Mouse (Mus musculus) embryonic facial prominence, embryonic 12.5 days (tissue): ENCODE data around the gene Abr. TPM values are rescaled to one million over a fixed set of nuclear protein-coding genes. Genes with fewer than 3 reads are reported as not detected.

Source experiments
- ATAC-seq: fragments of 200-750 bp; cut with Nextera tagmentation; 2 replicates; pipeline ENCODE4 v1.8.0; 2017; ENCODE audit not compliant: insufficient number of reproducible peaks, insufficient read depth, low FRiP score, low TSS enrichment
- H3K27ac ChIP-seq: fragments of 300-500 bp; sonication (generic); 2 replicates; pipeline ENCODE4 v1.5.1; 2016; ENCODE audit warnings: mild to moderate bottlenecking
- H3K27me3 ChIP-seq: fragments of 300-500 bp; sonication (generic); 2 replicates; pipeline ENCODE4 v1.6.1; 2016; ENCODE audit warnings: mild to moderate bottlenecking, moderate library complexity
- H3K36me3 ChIP-seq: fragments of 300-500 bp; sonication (generic); 2 replicates; pipeline ENCODE4 v1.6.1; 2016; ENCODE audit warnings: mild to moderate bottlenecking
- H3K4me1 ChIP-seq: fragments of 300-500 bp; sonication (generic); 2 replicates; pipeline ENCODE4 v1.6.1; 2016
- H3K4me2 ChIP-seq: fragments of 300-500 bp; sonication (generic); replicated peaks from 2 replicates; pipeline ENCODE4 v1.6.1; 2016; ENCODE audit warnings: mild to moderate bottlenecking, moderate library complexity
- H3K4me3 ChIP-seq: fragments of 300-500 bp; sonication (generic); 2 replicates; pipeline ENCODE4 v1.5.1; 2016; ENCODE audit warnings: mild to moderate bottlenecking
- H3K9ac ChIP-seq: fragments of 300-500 bp; sonication (generic); 2 replicates; pipeline ENCODE4 v1.6.1; 2016; ENCODE audit warnings: mild to moderate bottlenecking, moderate library complexity
- H3K9me3 ChIP-seq: fragments of 300-500 bp; sonication (generic); 2 replicates; pipeline ENCODE4 v1.6.1; 2016; ENCODE audit warnings: mild to moderate bottlenecking, moderate library complexity
- WGBS: fragments of 180-500 bp; shearing (Covaris S2); methylation state at CpG from one replicate; pipeline ENCODE4 v1.1.7; 2016; 5-methylcytosine and 5-hydroxymethylcytosine counted together
- polyA plus RNA-seq: library from polyadenylated mRNA; unstranded; fragments of >200 nt; fragmentation: Nextera tagmentation; extraction: Ambion mirVana; gene quantifications from 2 replicates; pipeline ENCODE4 v1.2.1, GENCODE M21; 2016

The Abr gene
- polyA plus RNA-seq, 1 experiment from 2014 or later = 46.7 TPM

- no peaks in the 10 kb centered on the region for H3K27me3 ChIP-seq
- H3K4me1 ChIP-seq = peaks cover 12% of the 10 kb centered on the region
- no peak overlapping the region for H3K4me3 ChIP-seq
- ATAC-seq = no peak
- H3K9me3 ChIP-seq = no peaks in the 10 kb centered on the region
- H3K4me2 ChIP-seq = no peak overlapping the region
- 0 out of 2 replicates have a peak, but pooled peaks cover 3% of the 10 kb centered on the region for H3K36me3 ChIP-seq
- no peak overlapping the region for H3K9ac ChIP-seq
- WGBS = 82% methylated on average over 13 of the region's 13 CpGs
- peak overlapping the region; percentile 41; the same call in 1 of the 2 replicates for H3K27ac ChIP-seq
Observed at GRCm38 (mm10) chr11:76509751-76510723, 112.1 kb downstream of the Abr start.

GRCm38 (mm10) chr11:76508831-76509595, 113.1 kb downstream of the Abr start:
- Histone ChIP-seq H3K4me2 (no peak overlapping the region), H3K4me3 (no peak overlapping the region), H3K27me3 (no peaks in the 10 kb centered on the region), H3K4me1 (peaks cover 12% of the 10 kb centered on the region), H3K36me3 (0 out of 2 replicates have a peak, but pooled peaks cover 1% of the 10 kb centered on the region), H3K9ac (0 out of 2 replicates have a peak overlapping the region, but pooled peaks have one; percentile 8), H3K27ac (peak overlapping the region; percentile 41; the same call in 1 of the 2 replicates), H3K9me3 (no peaks in the 10 kb centered on the region)
- 91% methylated on average over 32 of the region's 32 CpGs for whole genome bisulfite sequencing
- ATAC-seq = no peak

- Histone ChIP-seq H3K27me3 (no peaks in the 10 kb centered on the region), H3K36me3 (no peaks in the 10 kb centered on the region), H3K9ac (no peak overlapping the region), H3K4me3 (no peak overlapping the region), H3K9me3 (no peaks in the 10 kb centered on the region), H3K4me1 (peaks cover 12% of the 10 kb centered on the region), H3K27ac (no peak overlapping the region), H3K4me2 (no peak overlapping the region)
- no peak for ATAC-seq
- WGBS = 65% methylated on average over 4 of the region's 4 CpGs
Observed at GRCm38 (mm10) chr11:76508125-76508524, 114.0 kb downstream of the Abr start.

DNA sequence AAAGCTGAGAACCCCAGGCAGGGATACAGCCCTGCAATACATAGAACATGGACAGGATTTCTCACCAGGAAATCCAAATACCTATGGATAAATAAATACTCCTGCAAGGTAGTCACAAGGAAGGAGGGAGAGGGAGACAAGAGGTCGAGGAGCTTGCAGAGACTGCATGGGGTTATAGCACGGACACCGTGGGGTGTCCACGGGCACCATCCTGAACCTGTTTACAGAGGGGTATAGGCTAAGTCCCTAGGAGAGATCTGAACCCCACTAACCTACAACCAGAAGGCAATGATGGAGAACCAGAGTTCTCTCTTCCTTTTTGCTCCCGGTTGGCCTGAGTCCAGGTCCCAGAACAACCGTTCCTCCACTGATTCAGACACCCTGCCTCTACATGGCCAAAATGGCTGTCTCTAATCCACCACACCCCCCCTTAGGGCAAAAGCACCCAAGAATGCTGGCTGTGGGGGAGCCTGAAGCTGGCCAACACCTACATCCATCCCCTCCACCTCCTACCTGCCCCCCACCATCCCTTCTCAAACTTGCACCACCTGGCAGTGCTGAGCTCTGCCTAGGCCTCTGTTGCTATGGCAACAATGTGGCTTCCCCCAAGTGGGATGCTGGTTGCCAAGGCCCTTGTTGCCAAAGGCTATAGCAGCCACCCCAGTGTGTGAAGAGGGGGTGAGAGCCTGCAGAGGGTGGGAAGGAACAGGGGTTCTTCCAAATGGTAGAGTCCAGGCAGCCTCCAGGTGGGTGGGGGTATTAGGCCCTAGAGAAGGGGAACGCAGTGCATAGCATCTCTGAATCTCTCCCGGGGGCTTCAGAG, 114.6 kb downstream of the Abr start:
- no peak overlapping the region for H3K4me3 ChIP-seq
- H3K36me3 ChIP-seq = no peaks in the 10 kb centered on the region
- no peaks in the 10 kb centered on the region for H3K9me3 ChIP-seq
- WGBS = 78% methylated on average over 8 of the region's 8 CpGs
- H3K4me1 ChIP-seq = peaks cover 12% of the 10 kb centered on the region
- no peaks in the 10 kb centered on the region for H3K27me3 ChIP-seq
- no peak overlapping the region for H3K4me2 ChIP-seq
- peak; percentile 50; the same call in 1 of the 2 replicates for ATAC-seq
- no peak overlapping the region for H3K27ac ChIP-seq
- no peak overlapping the region for H3K9ac ChIP-seq

- Histone ChIP-seq H3K36me3 (no peaks in the 10 kb centered on the region), H3K27ac (no peak overlapping the region), H3K4me3 (no peak overlapping the region), H3K9me3 (no peaks in the 10 kb centered on the region), H3K27me3 (no peaks in the 10 kb centered on the region), H3K4me1 (peaks cover 9% of the 10 kb centered on the region), H3K9ac (no peak overlapping the region), H3K4me2 (no peak overlapping the region)
- no peak for ATAC-seq
- WGBS = 85% methylated on average over 5 of the region's 5 CpGs
Observed at GRCm38 (mm10) chr11:76506514-76507228, 115.4 kb downstream of the Abr start.

DNA sequence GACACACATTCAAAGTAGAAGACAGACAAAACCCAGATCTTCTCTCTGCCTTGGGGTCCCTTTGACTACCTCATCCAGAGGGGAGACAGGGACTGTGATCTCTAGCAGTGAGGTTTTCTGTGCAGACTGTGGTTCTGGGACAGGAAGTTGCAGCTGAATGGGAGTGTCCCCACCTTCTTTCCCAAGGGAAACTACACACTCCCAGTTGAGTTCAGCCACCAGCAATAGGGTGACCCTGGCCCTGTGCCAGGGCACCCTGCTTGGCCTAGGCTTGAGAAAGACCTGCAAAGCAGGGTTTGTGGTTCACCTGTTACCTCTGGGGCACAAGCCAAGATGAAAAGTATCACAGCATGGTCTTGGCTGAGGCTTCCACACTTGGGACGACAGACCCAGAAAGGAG, 117.0 kb downstream of the Abr start:
- Histone ChIP-seq H3K27me3 (no peaks in the 10 kb centered on the region), H3K9ac (no peak overlapping the region), H3K9me3 (no peaks in the 10 kb centered on the region), H3K4me1 (peaks cover 14% of the 10 kb centered on the region), H3K4me2 (no peak overlapping the region), H3K36me3 (no peaks in the 10 kb centered on the region), H3K4me3 (no peak overlapping the region), H3K27ac (no peak overlapping the region)
- no peak for ATAC-seq
- 85% methylated on average over 1 of the region's 1 CpGs for WGBS

DNA sequence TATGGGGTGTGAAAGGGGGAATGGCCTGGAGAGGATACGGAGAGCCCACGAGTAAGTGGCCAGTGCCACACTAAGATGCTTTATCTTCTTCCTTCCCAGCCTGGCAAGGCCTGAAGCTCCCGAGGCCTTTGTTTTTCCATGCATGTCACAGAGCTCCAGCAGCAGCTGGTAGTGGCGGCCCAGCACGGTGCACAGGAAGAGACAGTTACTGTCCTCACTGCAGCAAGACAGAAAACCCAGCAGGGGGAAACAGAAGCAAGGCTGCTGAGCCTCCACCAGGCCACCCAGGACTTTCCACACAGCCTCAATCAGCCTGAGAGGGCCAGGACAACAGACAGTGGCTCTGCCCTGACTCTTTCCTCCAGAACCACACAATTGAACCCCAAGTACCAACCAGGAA, 118.1 kb downstream of the Abr start:
- Histone ChIP-seq H3K27ac (no peak overlapping the region), H3K4me2 (no peak overlapping the region), H3K9ac (no peak overlapping the region), H3K9me3 (no peaks in the 10 kb centered on the region), H3K4me1 (peaks cover 23% of the 10 kb centered on the region), H3K36me3 (no peaks in the 10 kb centered on the region), H3K27me3 (no peaks in the 10 kb centered on the region), H3K4me3 (no peak overlapping the region)
- 64% methylated on average over 5 of the region's 5 CpGs for WGBS
- ATAC-seq = no peak

DNA sequence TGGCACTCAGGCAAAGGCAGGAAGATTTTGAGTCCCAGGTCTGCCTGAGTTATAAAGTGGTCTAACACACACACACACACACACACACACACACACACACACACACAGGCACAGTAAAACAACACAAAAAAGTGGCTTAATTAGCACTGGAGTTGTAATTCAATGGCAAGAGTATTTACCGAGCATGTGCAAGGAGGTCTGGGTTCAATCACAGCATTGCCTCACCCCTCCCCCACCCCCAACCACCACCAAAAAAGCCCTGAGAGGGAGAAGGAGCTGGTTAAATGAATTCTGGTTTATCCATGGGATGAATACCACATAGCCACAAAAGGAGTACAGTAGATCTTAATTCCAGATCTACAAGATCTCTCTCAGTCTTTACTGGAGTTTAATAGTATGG, 122.1 kb downstream of the Abr start:
- Histone ChIP-seq H3K27me3 (no peaks in the 10 kb centered on the region), H3K36me3 (no peaks in the 10 kb centered on the region), H3K4me1 (peaks cover 31% of the 10 kb centered on the region), H3K27ac (peak overlapping the region; percentile 46; the same call in 1 of the 2 replicates), H3K4me2 (no peak overlapping the region), H3K9me3 (no peaks in the 10 kb centered on the region), H3K9ac (no peak overlapping the region), H3K4me3 (no peak overlapping the region)
- WGBS = 6% methylated on average over 1 of the region's 1 CpGs
- ATAC-seq = no peak

DNA sequence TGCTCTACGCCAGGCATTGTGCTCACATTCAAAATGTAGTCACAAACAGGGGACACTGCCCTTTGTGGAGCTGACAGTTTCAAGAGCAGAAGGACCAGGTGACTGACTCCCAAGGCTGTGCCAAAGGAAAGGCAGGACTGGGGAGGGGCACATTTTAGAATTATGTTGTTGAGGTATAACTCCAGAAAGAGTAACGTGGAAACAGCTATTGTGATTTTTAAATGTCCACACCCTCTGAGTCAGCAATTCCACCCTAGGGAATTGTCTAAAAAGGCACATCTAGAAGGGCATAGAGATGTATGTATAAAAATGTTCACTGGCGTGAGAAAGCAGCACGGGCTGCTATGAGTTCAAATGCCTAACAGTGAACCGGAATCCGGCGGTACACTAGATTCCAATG, 122.5 kb downstream of the Abr start:
- Histone ChIP-seq H3K9ac (no peak overlapping the region), H3K36me3 (no peaks in the 10 kb centered on the region), H3K4me1 (peaks cover 31% of the 10 kb centered on the region), H3K4me2 (no peak overlapping the region), H3K4me3 (no peak overlapping the region), H3K27me3 (no peaks in the 10 kb centered on the region), H3K27ac (peak overlapping the region; percentile 46), H3K9me3 (no peaks in the 10 kb centered on the region)
- no peak for ATAC-seq
- WGBS = 60% methylated on average over 7 of the region's 7 CpGs

DNA sequence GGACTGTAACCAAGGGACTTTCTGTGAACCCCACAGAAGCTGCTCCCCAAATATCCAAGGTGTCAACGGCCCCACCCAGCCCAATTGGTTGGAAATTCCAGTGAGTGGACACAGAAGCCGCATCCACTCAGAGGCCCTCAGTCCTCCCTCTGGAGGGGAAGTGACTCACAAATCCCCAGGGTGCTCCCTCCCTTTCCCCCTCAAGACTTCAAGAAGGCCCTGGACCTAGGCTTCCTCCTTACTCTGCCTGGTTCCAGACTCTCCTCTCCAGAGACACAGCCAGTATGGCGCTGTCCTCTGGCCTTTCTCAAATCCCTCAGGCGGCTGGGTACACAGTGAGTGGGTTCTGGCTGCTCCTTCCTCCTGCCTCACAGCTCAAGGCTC, 124.4 kb downstream of the Abr start:
- Histone ChIP-seq H3K4me1 (peaks cover 47% of the 10 kb centered on the region), H3K9ac (no peak overlapping the region), H3K4me2 (no peak overlapping the region), H3K27me3 (no peaks in the 10 kb centered on the region), H3K9me3 (no peaks in the 10 kb centered on the region), H3K4me3 (no peak overlapping the region), H3K27ac (no peak overlapping the region), H3K36me3 (no peaks in the 10 kb centered on the region)
- no peak for ATAC-seq
- 80% methylated on average over 4 of the region's 4 CpGs for WGBS
